Mouse (Mus musculus) retina, postnatal 7 days (tissue): ENCODE results near the gene Metrn.

Source experiments
- DNase-seq: peaks from one replicate; pipeline ENCODE4 v3.0.0-alpha.2; 2012; ENCODE audit warnings: low read depth, low spot score

The Metrn gene

GRCm38 (mm10) chr17:25831451-25832281, 34.7 kb upstream of the Metrn start:
- DNase-seq, result no peak

DNA sequence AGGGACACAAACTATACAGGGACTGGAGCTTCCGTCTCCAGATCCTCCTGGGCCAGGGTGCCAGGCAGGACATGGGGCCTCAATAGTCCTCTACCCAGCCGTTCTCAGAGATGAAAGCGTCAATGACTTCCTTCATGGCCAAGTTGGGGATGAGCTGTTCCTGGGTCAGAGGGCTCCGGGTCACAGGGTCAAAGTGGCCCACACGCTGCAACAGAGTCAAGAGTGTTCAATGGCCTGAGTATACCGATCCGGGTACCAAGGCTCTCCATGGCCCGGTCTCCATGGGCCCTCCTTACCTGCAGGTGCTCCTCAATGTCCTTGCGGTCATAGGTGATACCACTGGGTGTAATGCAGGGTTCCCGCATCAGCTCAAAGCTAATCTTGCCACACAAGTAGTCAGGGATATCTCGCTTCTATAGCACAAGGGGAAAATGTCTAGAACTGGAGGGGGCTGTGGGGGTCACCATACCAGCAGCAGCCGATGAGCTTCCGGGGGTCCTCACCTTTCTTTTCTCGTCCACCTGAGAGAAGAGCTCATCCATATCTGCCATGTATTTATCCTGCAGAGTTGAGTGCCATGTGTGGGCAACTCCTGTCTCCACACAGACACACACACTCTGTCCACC, 34.0 kb upstream of the Metrn start:
- DNase-seq, result no peak

DNA sequence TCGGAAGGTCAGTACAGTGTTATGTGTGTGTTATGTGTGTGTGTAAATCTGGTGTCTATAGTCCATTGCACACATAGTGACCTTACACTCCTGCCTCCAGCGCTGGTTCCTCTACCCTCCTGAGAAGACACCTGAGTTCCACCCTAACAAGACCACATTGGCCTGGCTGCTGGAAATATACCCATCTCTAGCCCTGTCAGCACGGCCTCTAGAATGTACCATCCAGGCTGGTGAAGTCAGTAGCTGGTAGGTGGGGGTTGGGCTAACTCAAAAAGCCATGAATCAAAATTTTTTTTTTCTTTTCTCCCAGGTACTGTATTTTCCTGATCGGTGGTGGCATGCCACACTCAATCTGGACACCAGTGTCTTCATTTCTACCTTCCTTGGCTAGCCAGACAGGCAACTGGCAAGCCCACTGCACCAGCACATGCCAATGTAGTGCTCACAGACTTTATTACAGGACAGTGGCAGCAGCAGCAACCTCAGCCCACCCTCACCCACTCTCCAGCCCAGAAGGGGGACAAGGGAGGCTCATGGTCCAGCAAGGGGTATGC, 33.3 kb upstream of the Metrn start:
- DNase-seq, result no peak

DNA sequence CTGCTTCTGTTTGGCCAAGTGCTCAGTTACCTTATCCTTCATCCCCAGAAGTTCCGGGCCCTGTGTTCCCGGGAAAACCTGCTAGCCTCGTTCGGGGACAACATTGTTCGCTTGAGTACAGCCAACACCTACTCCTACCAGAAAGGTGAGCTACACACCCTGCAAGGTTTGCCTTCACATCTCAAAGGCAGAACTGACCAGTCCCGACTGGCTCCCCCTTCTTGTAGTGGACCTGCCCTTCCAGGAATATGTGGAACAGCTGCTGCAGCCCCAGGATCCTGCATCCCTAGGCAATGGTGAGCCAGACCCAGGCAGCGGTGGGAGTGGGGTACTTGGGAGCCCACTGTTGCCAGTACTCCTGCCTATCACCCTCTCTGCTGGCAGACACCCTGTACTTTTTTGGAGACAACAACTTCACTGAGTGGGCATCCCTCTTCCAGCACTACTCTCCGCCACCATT, 32.7 kb upstream of the Metrn start:
- no peak for DNase-seq

DNA sequence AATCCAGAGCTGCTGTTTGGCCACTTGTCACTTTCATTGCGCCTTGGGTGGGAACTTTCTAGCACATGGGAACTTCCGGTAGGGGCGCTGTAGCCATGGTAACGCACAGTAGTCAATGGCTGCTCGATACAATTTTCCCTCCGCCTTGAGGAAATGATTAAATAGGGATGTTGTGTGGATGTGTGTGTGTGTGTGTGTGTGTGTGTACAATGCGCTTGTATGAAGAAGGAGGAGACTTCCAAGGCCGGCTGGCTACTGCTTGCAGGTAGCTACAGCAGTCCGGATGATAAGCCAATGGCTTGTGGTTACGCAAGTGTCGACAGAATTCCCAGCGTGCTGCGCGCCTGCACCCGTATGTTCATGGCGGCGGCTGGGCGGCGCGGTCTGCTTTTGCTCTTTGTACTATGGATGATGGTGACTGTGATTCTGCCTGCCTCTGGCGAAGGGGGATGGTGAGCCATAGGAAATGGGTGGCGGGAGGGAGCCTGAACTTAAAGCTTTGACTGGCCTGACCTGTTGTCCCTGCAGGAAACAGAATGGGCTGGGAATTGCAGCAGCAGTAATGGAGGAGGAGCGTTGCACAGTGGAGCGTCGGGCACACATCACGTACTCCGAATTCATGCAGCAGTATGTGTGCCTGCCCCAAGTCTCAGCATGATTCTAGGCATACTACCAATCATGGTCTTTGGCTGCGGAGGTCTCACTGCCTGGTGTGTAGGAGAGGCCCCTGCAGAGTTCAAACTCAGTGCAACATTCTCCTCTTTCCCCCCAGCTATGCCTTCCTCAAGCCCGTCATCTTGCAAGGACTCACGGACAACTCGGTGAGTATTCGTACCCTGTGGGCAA, 32.0 kb upstream of the Metrn start, which contains the start of gene Jmjd8:
Jmjd8 (plus strand) TSS at position 156 of the 846 bp plus-strand sequence.
- DNase-seq, result peak; percentile 67

DNA sequence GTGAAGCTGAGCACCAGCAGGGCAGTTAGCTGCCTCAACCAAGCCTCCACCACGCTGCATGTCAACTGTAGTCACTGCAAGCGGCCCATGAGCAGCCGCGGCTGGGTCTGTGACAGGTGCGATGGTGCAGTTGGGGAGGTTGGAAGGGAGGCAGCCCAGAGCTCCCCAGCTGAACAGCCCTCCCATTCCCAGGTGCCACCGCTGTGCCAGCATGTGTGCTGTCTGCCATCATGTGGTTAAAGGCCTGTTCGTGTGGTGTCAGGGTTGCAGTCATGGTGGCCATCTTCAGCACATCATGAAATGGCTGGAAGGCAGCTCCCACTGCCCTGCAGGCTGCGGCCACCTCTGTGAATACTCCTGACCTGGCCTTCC, 31.3 kb upstream of the Metrn start:
- DNase-seq, result no peak

- no peak for DNase-seq
Measured at GRCm38 (mm10) chr17:25827546-25828222, 30.7 kb upstream of the Metrn start.

- no peak for DNase-seq
Measured at GRCm38 (mm10) chr17:25827011-25827410, 30.1 kb upstream of the Metrn start.

DNA sequence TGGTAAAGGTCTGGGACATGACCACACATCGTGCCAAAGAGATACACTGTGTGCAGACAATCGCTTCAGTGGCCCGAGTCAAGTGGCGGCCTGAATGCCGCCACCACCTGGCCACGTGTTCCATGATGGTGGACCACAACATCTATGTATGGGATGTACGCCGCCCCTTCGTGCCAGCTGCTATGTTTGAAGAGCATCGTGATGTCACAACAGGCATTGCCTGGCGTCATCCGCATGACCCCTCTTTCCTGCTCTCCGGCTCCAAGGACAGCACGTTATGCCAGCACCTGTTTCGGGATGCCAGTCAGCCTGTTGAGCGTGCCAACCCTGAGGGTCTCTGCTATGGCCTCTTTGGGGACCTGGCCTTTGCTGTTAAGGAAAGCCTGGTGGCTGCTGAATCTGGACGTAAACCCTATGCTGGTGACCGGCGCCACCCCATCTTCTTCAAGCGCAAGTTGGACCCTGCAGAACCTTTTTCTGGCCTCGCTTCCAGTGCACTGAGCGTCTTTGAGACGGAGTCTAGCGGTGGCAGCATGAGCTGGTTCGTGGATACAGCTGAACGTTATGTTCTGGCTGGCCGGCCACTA, 29.1 kb upstream of the Metrn start:
- no peak for DNase-seq

GRCm38 (mm10) chr17:25825311-25825710, 28.4 kb upstream of the Metrn start:
- no peak for DNase-seq

DNA sequence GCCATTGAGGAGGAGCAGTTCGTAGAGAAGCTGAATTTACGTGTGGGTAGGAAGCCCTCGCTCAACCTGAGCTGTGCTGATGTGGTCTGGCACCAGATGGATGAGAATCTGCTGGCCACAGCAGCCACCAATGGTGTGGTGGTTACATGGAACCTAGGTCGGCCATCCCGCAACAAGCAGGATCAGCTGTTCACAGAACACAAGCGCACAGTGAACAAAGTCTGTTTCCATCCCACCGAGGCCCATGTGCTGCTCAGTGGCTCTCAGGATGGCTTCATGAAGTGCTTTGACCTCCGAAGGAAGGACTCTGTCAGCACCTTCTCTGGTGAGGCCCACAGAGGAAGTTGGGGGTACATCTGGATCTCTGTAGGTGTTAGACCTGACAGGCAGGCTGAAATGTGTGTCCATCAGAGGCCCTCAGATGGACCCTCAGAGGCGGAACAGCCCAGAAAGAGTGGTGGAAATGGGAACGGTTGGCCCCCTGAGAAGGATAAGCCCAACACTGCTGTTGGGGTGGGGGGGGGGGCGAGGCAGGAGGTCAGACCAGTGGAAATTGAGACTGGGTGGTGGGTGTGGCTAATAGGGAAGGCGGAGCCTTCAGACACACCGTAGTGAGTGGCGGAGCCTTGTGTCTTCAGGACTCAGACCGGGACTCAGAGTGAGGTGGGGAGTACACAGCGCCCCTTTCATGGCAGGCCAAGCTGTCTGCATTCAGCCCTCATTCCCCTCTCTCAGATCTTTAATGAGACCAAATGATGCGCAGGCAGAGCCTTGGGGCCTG, 27.6 kb upstream of the Metrn start:
- DNase-seq, result no peak

DNA sequence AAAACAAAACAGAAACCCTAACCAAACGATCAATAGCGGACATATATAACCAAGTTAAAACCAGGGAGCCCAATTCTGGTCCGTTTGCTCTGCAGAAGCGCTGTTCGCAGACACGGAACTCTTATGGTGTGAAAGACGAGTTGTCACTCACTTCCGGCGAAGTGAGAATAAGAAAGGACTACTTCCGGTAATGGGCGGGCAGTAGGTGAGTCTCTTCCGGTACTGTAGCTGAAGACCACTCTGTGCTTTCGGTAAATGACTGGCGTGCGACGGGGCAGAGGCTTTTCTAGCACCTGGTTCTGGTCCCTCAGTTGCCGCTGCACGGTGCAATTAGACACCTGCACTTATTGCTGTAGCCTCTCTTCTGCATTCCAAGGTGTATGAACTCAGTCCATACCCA, 26.5 kb upstream of the Metrn start, which contains the start of gene Wdr24:
Wdr24 (plus strand) TSS at position 176 of the 400 bp plus-strand sequence.
- peak; percentile 80 for DNase-seq

GRCm38 (mm10) chr17:25818851-25819780, 22.2 kb upstream of the Metrn start:
- no peak for DNase-seq

- DNase-seq, result no peak
Measured at GRCm38 (mm10) chr17:25817662-25818061, 20.7 kb upstream of the Metrn start.

- no peak for DNase-seq
Measured at GRCm38 (mm10) chr17:25813471-25813870, 16.5 kb upstream of the Metrn start.

DNA sequence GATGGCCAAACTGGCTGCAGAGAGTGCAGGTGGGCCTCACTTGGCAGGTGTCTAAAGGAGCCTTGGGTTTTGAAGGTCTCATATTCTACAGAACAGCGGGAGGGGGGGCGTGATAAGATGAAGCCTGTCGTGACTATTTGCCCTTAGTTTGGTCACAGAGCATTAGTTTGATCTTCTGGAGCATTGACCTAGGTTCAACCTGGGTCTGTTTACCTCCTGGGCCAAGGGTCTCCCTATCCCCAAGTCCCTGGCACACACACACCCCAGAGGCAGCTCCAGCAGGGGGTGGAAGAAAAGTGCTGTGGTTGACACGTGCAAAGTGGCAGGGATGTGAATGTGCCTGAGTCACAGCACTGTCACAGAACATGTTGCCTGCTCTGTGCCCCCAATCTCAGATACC, 14.0 kb upstream of the Metrn start:
- no peak for DNase-seq

GRCm38 (mm10) chr17:25809606-25810340, 12.8 kb upstream of the Metrn start:
- DNase-seq, result no peak
